Mouse (Mus musculus) adrenal gland, adult 2 months (tissue): ENCODE data around the gene Abca3. TPM values are rescaled to one million over a fixed set of nuclear protein-coding genes. Genes with fewer than 3 reads are reported as not detected.

Source experiments
- DNase-seq: peaks from one replicate; pipeline ENCODE4 v3.0.0; 2021
- long read RNA-seq: library from polyadenylated mRNA; stranded (forward); transcript quantifications from one replicate; pipeline ENCODE4 v2.0.0, GENCODE M21; 2021
- polyA plus RNA-seq: library from polyadenylated mRNA; depleted of rRNA; stranded (reverse); fragments of >200 nt; gene quantifications from 2 replicates; pipeline ENCODE4 v1.2.3, GENCODE M21; 2012; rRNA removed
- total RNA-seq, 2 experiments: library from RNA; stranded (reverse); gene quantifications; 2 replicates each; pipeline ENCODE4 v1.2.3; 2021

Gene Abca3
- 10 to 100 TPM; 22.8 to 24.0 TPM for total RNA-seq
- polyA plus RNA-seq = 26.4 and 33.6 TPM in 2 replicates
- long read RNA-seq, full-length matches to known transcripts = 5 of 16 reads
- long read RNA-seq, partial matches to known transcripts = 7 of 16 reads
- long read RNA-seq, other reads (novel, unspliced or antisense) = 4 of 16 reads

- DNase-seq = peak; percentile 97
Observed at GRCm38 (mm10) chr17:24351760-24352357, at the start of gene Abca3. Gene Abca3 (plus strand): TSS chr17:24351950.

DNA sequence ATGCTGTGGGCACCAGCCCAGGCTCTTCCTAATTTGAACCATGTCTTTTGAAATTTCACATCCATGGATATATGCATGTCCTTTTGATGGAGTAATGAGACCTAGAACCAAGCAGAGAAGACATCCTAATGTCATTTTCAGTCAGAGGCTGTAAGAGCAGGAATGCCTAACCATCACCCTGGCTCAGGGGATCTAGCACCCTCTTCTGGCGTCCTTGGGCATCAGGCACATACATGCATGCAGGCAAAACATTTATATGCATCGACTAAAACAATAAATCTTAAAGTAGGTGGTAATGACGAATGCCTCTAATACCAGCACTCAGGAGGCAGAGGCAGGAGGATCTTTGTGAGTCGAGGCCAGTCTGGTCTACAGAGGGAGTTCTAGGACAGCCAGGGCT is 44.2 kb upstream of the Abca3 start:
- DNase-seq = peak; percentile 52

GRCm38 (mm10) chr17:24320826-24321225 is 30.9 kb upstream of the Abca3 start:
- DNase-seq = no peak

GRCm38 (mm10) chr17:24325051-24325450 is 26.7 kb upstream of the Abca3 start:
- DNase-seq = no peak

- DNase-seq = no peak
Observed at GRCm38 (mm10) chr17:24327656-24328055, 24.1 kb upstream of the Abca3 start.

GRCm38 (mm10) chr17:24344672-24345071 is 7.1 kb upstream of the Abca3 start:
- DNase-seq = no peak

GRCm38 (mm10) chr17:24346831-24347230 is 4.9 kb upstream of the Abca3 start:
- DNase-seq = no peak

- DNase-seq = no peak
Observed at GRCm38 (mm10) chr17:24349176-24349575, 2.6 kb upstream of the Abca3 start.

GRCm38 (mm10) chr17:24350926-24351759 is 607 bp upstream of the Abca3 start, which contains the start of gene Abca17:
Gene Abca17 (minus strand): TSS chr17:24351068.
- peak; percentile 51 for DNase-seq

DNA sequence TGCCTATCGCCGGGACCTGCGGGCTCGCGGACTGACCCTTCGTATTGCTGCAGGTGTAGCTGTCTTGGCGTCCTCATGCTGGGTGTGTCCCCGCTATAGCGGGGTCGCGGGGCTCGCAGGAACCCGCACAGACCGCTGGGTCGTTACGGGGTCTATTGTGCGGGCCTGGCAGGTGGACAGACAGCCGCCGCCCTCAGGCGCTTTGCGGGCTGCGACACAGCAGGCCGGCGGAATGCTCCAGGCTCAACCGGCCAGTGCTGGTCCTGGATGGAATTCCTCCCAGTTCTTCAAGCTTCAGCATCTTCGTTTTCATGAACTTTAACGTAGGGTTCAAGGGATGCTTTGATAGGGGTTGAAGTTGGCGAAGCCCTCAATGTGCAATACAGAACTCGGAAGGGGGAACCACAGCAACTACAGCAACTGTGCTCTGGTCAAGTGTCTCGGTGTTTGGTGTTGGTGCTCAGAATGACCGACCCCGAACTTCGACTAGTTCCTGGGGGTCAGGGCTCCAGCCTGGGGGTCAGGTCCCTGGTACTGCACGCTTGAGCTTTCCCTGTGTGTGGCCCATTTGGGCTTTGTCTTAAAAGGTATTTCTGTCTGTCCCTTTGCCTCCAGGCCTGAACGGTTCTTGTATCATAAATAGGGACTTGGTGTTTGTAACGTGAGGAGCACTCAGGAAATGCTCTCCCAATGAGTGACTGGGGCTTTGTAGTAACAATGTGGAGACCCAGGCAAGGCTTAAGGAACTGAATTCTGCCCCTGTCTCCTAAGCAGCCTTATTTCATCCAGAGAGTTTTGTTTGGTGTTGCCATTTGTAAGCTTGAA is 832 bp downstream of the Abca3 start:
- no peak for DNase-seq

DNA sequence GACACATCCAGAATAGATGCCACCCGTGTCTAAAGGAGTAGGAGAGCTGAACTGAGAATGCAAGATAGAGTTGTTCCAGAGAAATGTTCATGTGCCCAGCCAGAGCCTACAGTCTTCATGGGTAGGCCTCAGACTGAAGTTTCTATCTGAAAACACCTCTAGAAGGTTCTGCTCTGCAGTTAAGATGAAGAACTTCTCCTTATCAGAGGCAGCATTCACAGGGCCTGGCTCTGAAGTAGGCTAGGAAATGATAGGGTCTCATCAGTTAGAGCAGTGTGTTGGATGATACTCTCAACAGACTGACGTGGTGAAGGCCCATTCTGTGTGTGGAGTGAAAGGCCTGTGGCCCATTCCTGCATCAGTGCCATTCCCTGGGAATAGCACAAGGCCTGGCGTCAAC is 2.2 kb downstream of the Abca3 start:
- no peak for DNase-seq

- DNase-seq = no peak
Observed at GRCm38 (mm10) chr17:24355284-24355683, 3.5 kb downstream of the Abca3 start.

DNA sequence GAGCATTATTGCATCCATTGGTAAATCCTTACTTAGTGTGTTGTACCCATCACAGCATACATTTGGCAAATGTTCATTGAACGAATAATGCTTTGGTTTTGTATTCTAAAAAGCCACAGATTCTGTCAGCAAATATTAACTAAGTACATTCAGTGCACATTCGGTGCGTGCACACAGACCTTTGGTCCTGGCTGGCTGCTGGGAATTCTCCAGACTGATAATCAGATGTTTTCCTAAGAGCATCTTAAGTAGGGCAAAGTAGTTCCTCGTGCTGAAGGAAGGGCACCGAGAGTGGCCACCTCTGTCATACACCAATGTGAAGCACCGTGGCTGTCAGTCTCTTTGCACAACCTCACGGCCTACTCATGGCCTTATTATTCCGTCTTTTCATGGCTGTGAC is 7.3 kb downstream of the Abca3 start:
- no peak for DNase-seq

- DNase-seq = no peak
Observed at GRCm38 (mm10) chr17:24359903-24360302, 8.2 kb downstream of the Abca3 start.

DNA sequence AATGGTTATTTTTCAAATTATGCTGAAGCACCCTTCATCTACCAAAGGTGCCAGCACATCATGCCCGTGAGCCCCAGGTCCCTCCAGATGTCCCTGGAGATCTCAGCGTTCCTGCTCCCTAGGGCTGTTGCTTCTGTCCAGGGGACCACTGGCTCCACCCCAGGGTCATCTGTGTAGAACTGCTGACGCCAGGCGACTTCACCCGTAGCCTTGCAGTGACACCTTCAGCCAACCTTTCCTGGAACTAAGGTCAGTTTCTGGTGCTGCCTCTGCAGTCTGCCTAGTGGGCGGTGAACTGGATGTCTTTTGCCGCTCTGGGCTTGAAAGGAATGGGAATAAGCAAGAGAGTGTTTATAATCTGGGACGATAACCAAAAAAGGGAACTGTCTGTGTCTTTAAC is 9.1 kb downstream of the Abca3 start:
- DNase-seq = no peak

GRCm38 (mm10) chr17:24361291-24361690 is 9.5 kb downstream of the Abca3 start:
- no peak for DNase-seq

DNA sequence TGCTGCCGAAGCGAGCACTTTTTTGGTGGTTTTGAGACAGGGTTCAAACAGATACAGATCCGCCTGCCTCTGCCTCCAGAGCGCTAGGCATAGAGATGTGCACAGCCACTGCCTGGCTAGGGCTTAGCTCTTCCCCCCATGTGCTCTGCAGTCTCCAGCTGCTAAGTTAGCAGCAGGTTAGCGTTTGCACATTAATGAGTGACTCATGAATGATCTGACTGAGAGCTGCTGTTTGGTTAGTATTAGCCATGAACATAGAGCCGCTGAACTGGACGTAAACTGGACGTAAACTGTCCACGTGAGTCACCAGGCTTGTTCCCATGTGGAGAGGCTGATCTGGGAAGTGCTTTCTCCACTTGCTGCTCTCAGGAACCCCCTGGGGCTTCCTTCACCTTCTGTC is 10.8 kb downstream of the Abca3 start:
- DNase-seq = no peak

GRCm38 (mm10) chr17:24364461-24364860 is 12.7 kb downstream of the Abca3 start:
- DNase-seq = no peak

GRCm38 (mm10) chr17:24365863-24366262 is 14.1 kb downstream of the Abca3 start:
- DNase-seq = no peak

GRCm38 (mm10) chr17:24375094-24375712 is 23.5 kb downstream of the Abca3 start:
- no peak for DNase-seq

DNA sequence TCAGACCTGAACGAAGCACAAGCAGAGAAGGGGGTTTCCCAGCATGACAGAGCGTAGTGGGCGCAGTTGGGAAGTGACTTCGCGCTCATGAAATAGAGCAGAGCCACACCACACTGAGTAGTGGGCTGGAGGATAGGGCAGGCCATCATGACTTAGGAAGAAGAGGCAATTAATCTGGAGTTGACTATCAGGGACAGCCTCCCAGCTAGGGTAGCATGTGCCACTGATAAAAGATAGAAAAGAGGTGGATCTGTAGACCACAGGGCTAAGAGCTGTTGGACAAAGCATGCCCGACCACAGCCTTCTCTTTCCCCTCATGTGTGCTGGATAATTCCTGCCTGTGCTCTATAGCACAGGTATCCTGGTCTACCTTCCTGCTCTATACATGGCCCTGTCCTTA is 24.1 kb downstream of the Abca3 start:
- DNase-seq = no peak

- peak; percentile 73 for DNase-seq
Observed at GRCm38 (mm10) chr17:24378496-24378895, 26.7 kb downstream of the Abca3 start.
